Mouse (Mus musculus) retina, adult 2 months (tissue): Measurements from ENCODE around the gene Ebf1.

ENCODE experiments used
- DNase-seq: peaks from one replicate; pipeline ENCODE4 v3.0.0-alpha.2; 2012; ENCODE audit warnings: low read depth, low spot score

The Ebf1 gene

GRCm38 (mm10) chr11:45017493-45017892 is 400.4 kb downstream of the Ebf1 start:
- DNase-seq, result no peak

GRCm38 (mm10) chr11:45026012-45026411 is 408.9 kb downstream of the Ebf1 start:
- no peak for DNase-seq

GRCm38 (mm10) chr11:45026674-45027073 is 409.6 kb downstream of the Ebf1 start:
- DNase-seq, result no peak

DNA sequence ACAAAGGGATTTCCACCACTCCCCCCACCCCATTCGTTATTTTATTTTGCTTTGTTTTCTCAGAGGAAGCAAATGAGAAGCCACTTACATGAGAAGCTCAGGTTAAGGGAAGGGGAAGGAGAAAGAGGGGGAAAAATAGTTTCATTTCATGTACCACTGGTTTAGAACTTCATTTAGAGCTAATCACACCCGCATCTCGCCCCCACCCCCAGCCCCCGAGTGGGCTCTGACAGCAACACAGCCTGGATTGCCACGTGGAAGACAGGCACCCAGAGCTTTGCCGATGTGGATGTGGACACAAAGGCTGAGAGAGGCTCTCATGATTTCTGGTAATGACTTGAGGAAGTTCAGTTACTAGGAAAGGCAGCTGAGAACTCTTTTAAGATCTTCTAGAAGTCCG is 410.0 kb downstream of the Ebf1 start:
- DNase-seq, result no peak

DNA sequence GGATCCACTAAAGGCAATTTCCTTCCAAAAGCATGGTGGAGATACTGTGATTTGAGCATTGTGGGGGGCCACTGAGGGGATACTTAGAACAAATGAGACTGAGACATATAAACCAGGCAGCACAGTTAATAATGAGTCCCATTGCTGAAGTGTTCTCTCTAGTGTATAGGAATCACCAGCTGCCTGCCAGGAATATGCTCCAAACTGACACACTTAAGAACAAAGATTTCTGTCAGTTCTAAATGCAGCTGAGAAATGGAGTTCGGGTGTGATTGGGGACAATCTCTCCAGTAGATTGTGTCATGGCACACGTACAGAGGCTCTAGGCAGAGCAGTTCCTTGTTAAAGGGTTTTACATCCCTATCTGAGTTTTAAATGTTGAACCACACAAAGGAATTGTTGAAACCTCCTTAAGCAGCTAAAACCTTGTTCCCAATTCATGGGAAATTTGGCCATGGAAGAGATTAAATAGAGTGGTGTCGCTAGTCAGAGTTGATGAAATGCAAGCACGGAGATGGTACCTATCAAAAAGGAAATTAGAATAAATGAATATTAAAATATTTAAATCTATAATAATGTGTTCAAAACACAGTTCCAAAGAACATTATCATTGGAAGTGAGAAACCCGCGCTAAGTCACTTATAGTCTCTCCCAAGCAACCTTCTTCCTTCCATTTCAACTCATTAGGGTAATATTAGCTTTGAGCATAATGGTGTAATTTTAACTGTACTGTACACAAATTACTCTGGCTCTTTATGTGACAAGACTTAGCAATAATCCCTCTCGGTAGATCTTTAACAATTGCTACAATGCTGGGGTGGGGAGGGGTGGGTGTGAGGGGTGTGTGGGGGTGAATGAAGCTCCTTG is 438.9 kb downstream of the Ebf1 start:
- DNase-seq, result no peak
